Mouse (Mus musculus) urinary bladder, postnatal 4 days (tissue): ENCODE data around the gene Rassf5.

ENCODE experiments used
- DNase-seq, 2 experiments: peaks; one replicate each; pipeline ENCODE4 v3.0.0; 2021 to 2022; ENCODE audit warnings: low spot score in 2 of 2

Rassf5 gene

DNA sequence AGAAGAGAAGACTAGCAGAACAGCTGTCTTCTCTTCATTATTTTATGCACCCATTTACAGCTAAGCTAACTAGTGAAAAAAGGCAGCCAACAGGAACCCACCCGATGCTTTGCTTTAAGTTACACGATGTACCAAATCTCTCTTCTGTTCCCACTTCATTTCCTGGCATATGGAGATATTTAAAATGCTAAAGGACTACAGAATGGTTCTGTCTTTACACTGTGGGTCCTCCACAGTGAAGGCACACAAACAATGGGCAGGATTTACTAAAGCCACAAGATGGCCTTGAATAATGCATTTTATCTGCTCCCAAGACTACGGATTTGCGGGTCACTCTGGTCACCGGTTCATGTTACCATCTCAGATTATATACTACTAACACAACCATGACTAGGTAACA, 107.9 kb downstream of the Rassf5 start:
- no peak for DNase-seq

DNA sequence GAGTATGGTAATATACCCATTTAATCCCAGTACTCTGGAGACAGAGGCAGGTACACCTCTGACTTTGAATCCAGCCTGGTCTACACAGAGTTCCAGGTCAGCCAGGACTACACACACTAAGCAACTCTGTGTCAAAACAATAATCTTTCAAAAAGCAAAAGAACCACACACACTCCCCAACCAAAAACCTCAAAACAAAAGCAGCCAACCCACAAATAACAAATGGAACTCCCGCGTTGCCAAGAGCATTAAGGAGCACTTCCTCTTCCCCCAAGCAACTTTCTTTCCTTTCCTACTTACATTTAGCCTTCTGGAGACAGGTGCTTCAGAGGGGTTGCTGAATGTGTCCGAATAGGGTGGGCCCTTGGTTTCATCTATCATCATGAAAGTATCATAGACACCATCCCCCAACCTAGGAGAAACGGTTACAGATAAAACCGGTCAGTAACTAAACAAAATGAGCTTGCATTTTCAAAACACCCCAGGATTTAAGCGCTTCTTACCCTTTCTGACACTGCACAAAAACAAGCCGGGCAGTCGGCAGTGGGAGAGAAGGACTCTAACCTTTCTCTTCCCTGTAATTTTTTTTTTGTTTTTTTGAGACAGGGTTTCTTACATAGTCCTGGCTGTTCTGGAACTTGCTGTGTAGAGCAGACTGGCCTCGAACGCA, 109.0 kb downstream of the Rassf5 start:
- no peak for DNase-seq

DNA sequence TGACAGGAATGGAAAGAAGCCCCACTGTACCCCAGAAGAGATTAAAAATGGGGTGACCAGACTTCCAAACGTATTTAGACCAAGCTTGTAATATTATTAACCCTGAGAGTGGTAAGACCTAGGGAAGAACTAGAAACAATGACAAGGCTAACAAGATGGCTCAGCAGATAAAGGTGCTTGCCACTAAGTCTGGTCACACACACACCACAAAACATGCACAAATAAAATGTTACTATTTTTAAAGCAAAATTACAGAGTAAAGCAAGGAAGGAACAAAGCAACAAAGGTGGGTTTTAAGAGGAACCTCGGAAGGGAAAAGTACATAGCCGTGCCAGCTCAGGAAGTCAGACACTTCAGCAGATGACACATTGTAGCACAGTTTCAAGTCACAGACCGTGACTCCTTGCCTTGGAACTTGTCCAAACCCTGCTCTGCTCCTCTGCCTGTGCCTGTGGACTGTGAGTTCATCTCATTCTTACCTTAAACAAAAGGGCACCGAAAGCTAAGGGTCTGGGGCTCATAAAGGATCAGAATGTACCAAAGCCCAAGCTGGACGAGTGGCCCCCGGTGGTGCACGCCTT, 110.0 kb downstream of the Rassf5 start:
- DNase-seq: no peak

- no peak for DNase-seq
Observed at GRCm38 (mm10) chr1:131134231-131134630, 110.8 kb downstream of the Rassf5 start.
